Mouse (Mus musculus) liver, postnatal 0 days (tissue): ENCODE data around the gene Rnf208. TPM values are rescaled to one million over a fixed set of nuclear protein-coding genes. Genes with fewer than 3 reads are reported as not detected.

Experiments used
- ATAC-seq: fragments of 200-750 bp; cut with Nextera tagmentation; 2 replicates; pipeline ENCODE4 v1.8.0; 2017; ENCODE audit warnings: mild to moderate bottlenecking, moderate library complexity
- DNase-seq: peaks from one replicate; pipeline ENCODE4 v3.0.0-alpha.2; 2016
- H3K27ac ChIP-seq: fragments of 300-500 bp; sonication (generic); 2 replicates; pipeline ENCODE4 v1.5.1; 2014; ENCODE audit warnings: antibody characterized with exemption, moderate library complexity, mild to moderate bottlenecking, low read depth
- H3K27me3 ChIP-seq: fragments of 300-500 bp; sonication (generic); 2 replicates; pipeline ENCODE4 v1.6.1; 2014; ENCODE audit warnings: low read length, control low read depth, mixed read lengths; ENCODE audit not compliant: insufficient read depth
- H3K36me3 ChIP-seq: fragments of 300-500 bp; sonication (generic); replicated peaks from 2 replicates; pipeline ENCODE4 v1.6.1; 2014; ENCODE audit warnings: mild to moderate bottlenecking, control low read depth, low read length, moderate library complexity, mixed read lengths; ENCODE audit not compliant: insufficient read depth
- H3K4me1 ChIP-seq: fragments of 300-500 bp; sonication (generic); 2 replicates; pipeline ENCODE4 v1.6.1; 2014; ENCODE audit warnings: antibody characterized with exemption, mild to moderate bottlenecking, control low read depth; ENCODE audit not compliant: insufficient read depth
- H3K4me2 ChIP-seq: fragments of 300-500 bp; sonication (generic); 2 replicates; pipeline ENCODE4 v1.6.1; 2014; ENCODE audit warnings: low read depth, mild to moderate bottlenecking, low read length, moderate library complexity, mixed read lengths
- H3K4me3 ChIP-seq: fragments of 300-500 bp; sonication (generic); 2 replicates; pipeline ENCODE4 v1.5.1; 2014; ENCODE audit warnings: low read depth, low read length
- H3K9ac ChIP-seq: fragments of 300-500 bp; sonication (generic); replicated peaks from 2 replicates; pipeline ENCODE4 v1.6.1; 2014; ENCODE audit warnings: mild to moderate bottlenecking, moderate library complexity
- H3K9me3 ChIP-seq: fragments of 300-500 bp; sonication (generic); 2 replicates; pipeline ENCODE4 v1.6.1; 2016; ENCODE audit warnings: mild to moderate bottlenecking, control low read depth, low read length, mixed read lengths
- CTCF ChIP-seq: sonication (generic); IDR thresholded peaks from 2 replicates; pipeline ENCODE4 v1.5.1; 2016; ENCODE audit warnings: antibody characterized with exemption, low read depth
- EP300 ChIP-seq: IDR thresholded peaks from 2 replicates; pipeline ENCODE4 v1.6.1; 2016; ENCODE audit warnings: antibody characterized with exemption, low read depth, mild to moderate bottlenecking
- WGBS: fragments of 180-500 bp; shearing (Covaris S2); extraction: QIAGEN DNeasy Blood & Tissue Kit; methylation state at CpG from one replicate; pipeline ENCODE4 v1.1.7; 2014; ENCODE audit not compliant: insufficient replicate concordance; 5-methylcytosine and 5-hydroxymethylcytosine counted together
- polyA plus RNA-seq: library from polyadenylated mRNA; unstranded; fragments of >200 nt; fragmentation: Nextera tagmentation; extraction: Ambion mirVana; gene quantifications from 2 replicates; pipeline ENCODE4 v1.2.1, GENCODE M21; 2015

Rnf208 gene
- polyA plus RNA-seq, 1 experiment from 2014 or later: 0.11 TPM

DNA sequence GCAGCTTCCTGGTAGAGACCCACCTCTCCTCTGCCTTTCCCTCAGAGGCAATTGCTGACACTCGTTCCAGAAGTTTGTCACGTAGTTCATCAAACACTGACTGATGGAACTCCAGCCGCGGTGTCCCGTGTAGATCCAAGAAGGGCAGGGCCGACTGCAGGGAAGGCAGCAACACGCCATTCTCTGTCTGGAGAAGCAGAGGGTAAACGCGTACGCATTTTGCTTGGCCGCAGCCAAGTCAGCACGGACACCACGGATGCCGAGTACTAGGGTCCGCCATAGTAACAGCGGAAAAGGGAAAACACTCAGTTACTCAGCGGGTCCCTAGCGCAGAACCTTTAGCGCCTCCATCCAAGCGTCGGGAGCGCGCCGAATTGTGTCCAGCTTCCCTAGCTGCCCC lies 31.4 kb upstream of the Rnf208 start:
- Histone ChIP-seq H3K4me2 (peak overlapping the region; percentile 77), H3K4me1 (peaks cover 16% of the 10 kb centered on the region), H3K9me3 (no peaks in the 10 kb centered on the region), H3K4me3 (peak overlapping the region; percentile 89), H3K27me3 (no peaks in the 10 kb centered on the region), H3K9ac (peak overlapping the region; percentile 92), H3K36me3 (peaks cover 27% of the 10 kb centered on the region), H3K27ac (peak overlapping the region; percentile 89)
- peak; percentile 22 for ATAC-seq
- no peak for TF ChIP-seq CTCF
- TF ChIP-seq EP300: no peak
- 0% methylated on average over 24 of the region's 24 CpGs for WGBS
- no peak for DNase-seq

DNA sequence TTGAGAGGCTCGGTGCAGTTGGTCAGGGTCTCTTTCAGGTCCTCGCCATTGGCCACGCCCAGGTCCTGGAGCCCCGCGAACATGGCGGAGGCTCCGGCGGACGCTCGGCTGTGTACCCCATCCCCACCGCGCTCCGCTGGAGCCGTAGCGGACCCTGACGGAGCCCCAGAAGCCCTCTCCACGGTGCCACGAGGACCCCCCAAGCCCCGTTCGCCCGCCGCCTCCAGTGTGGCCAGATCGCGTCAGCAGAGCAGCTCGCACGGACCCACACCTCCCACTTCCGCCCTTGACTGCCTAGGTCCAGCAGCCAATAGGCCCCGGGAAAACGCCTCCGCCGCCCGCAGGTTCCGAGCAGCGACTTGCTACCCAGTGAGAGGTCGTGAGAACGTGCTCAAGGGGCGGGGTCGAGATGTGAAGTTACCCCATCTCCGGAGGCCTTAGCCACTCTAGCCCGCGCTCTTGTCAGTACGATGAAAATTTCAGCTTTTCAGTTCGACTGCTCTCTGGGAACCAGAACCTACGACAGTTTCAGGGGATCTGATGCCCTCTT lies 30.9 kb upstream of the Rnf208 start, which contains the start of gene Nelfb:
TSS of gene Nelfb (minus strand) at position 369 of the 550 bp plus-strand sequence.
- peaks cover 16% of the 10 kb centered on the region for H3K4me1 ChIP-seq
- TF ChIP-seq CTCF (no peak), EP300 (0 out of 2 replicates have a peak, but pooled peaks have one; percentile 27)
- H3K4me2 ChIP-seq: peak within 1 kb of the TSS; percentile 77
- H3K27me3 ChIP-seq: no peaks in the 10 kb centered on the region
- DNase-seq (peak; percentile 93), ATAC-seq (peak; percentile 97)
- 2% methylated on average over 44 of the region's 44 CpGs for WGBS
- peak within 1 kb of the TSS; percentile 89 for H3K27ac ChIP-seq
- peak within 1 kb of the TSS; percentile 92 for H3K9ac ChIP-seq
- H3K9me3 ChIP-seq: no peaks in the 10 kb centered on the region
- H3K36me3 ChIP-seq: peaks cover 22% of the 10 kb centered on the region
- peak within 1 kb of the TSS; percentile 89 for H3K4me3 ChIP-seq

DNA sequence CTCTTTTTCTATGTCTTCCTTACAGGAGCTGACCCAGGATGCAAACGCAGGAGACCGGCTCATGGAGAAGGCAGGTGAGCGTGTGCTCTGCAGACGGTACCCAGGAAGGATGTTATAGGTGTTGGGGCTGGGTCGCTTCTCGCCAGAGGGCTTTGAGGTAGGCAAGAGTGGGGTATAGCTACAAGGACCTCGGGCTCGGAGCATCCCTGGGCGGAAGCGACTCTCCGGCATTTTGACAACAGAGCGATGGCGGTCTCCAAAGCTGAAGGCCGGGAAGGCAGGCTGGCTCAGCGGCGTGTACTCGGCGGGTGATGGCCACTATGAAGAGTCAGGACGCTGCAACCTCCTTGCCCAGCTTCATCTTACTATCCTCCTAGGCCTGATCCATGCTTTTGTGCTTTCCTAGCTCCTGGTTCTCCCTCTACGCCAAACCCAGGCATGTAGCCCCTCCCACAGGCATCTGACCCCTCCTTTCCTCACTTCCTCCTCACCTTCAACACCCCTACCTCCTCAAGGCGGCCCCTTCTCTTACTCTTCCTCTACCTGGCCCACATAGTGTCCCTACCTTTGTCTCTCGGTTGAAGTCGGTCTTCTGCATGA lies 28.7 kb upstream of the Rnf208 start:
- Histone ChIP-seq H3K4me3 (no peak overlapping the region), H3K4me1 (peaks cover 16% of the 10 kb centered on the region), H3K27me3 (no peaks in the 10 kb centered on the region), H3K4me2 (no peak overlapping the region), H3K27ac (no peak overlapping the region), H3K9ac (no peak overlapping the region), H3K9me3 (no peaks in the 10 kb centered on the region), H3K36me3 (peaks cover 3% of the 10 kb centered on the region; the same call in 1 of the 2 replicates)
- ATAC-seq (no peak), DNase-seq (no peak)
- TF ChIP-seq EP300: no peak
- no peak for TF ChIP-seq CTCF
- 74% methylated on average over 23 of the region's 23 CpGs for WGBS

DNA sequence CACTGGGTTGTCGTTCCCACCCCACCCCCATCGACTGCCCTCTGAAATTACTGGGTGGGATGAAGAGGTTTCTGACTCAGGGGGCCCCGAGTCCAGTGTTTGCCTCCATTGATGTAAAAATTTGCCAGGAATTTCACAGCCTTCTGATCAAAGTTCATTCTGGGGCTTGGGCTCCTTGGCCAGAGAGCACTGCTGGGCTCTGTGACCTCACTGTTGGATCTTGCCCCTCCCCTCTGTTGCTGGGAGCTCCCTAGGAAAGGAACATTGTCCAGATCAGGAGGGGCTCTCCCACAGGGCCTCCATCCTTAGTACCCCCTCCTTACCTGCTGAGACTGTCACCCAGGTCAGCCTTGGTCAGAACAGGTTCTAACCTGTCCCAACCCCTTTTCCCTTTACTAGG lies 27.6 kb upstream of the Rnf208 start, which contains the start of gene Stpg3:
TSS of gene Stpg3 (minus strand) at position 194 of the 400 bp plus-strand sequence.
- TF ChIP-seq EP300: no peak
- TF ChIP-seq CTCF: no peak
- Histone ChIP-seq H3K27me3 (no peaks in the 10 kb centered on the region), H3K27ac (no peak within 1 kb of the TSS), H3K4me2 (no peak within 1 kb of the TSS), H3K36me3 (peaks cover 3% of the 10 kb centered on the region; the same call in 1 of the 2 replicates), H3K9ac (no peak within 1 kb of the TSS), H3K4me1 (peaks cover 16% of the 10 kb centered on the region), H3K4me3 (no peak within 1 kb of the TSS), H3K9me3 (no peaks in the 10 kb centered on the region)
- WGBS: 71% methylated on average over 3 of the region's 3 CpGs
- ATAC-seq: no peak
- no peak for DNase-seq

DNA sequence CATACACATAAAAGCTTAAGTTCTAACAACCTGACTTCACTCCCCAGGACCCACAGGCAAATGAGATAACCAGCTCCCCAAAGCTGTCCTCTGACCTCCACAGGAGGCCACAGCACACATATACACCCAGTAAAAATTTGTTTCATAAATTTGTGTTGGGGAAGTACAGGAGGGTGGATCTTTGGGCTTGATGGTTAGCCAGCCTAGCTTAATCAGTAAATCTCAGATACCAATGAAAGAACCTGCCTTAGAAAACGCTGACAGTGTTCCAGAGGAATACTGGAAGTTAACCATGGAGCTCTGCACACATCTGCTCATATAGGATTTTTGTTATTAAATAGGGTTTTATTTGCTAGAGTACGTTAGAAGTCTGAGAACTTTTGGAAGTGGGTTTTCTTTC lies 24.4 kb upstream of the Rnf208 start:
- H3K4me3 ChIP-seq: no peak overlapping the region
- H3K27me3 ChIP-seq: no peaks in the 10 kb centered on the region
- H3K9ac ChIP-seq: no peak overlapping the region
- no peak overlapping the region for H3K4me2 ChIP-seq
- peaks cover 7% of the 10 kb centered on the region for H3K36me3 ChIP-seq
- 0 out of 2 replicates have a peak, but pooled peaks cover 2% of the 10 kb centered on the region for H3K4me1 ChIP-seq
- no peaks in the 10 kb centered on the region for H3K9me3 ChIP-seq
- no peak for TF ChIP-seq CTCF
- no peak for TF ChIP-seq EP300
- 57% methylated on average over 2 of the region's 2 CpGs for WGBS
- no peak for DNase-seq
- H3K27ac ChIP-seq: no peak overlapping the region
- ATAC-seq: no peak

DNA sequence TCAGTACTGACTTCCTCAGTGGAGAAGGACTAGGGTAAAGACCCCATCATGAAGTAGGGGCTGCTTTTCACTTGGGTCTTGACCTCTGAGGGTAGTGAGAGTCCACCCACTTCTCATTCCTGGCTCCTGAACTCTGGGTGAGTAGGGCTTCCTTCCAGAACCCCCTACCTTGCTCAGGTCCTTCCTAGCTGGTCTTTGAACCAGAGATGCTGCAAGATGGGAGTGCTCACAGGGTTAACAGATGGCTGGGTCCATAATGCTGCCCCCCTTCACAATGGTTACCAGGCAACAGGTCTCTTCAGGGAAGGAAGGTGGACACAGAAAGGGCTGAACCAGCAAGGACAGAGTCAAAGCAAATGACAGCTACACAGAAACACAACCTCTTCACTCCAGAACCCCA lies 23.6 kb upstream of the Rnf208 start, which contains the start of gene Fam166a:
TSS of gene Fam166a (plus strand) at position 301 of the 400 bp plus-strand sequence.
- Histone ChIP-seq H3K27ac (no peak within 1 kb of the TSS), H3K4me1 (peaks cover 7% of the 10 kb centered on the region; the same call in 1 of the 2 replicates), H3K9me3 (no peaks in the 10 kb centered on the region), H3K36me3 (peaks cover 10% of the 10 kb centered on the region), H3K4me2 (no peak within 1 kb of the TSS), H3K27me3 (no peaks in the 10 kb centered on the region), H3K9ac (no peak within 1 kb of the TSS), H3K4me3 (no peak within 1 kb of the TSS)
- TF ChIP-seq EP300 (no peak), CTCF (no peak)
- no peak for DNase-seq
- ATAC-seq: no peak
